Mouse (Mus musculus) liver, embryonic 16.5 days (tissue): ENCODE results near the gene Trappc2l. TPM values are rescaled to one million over a fixed set of nuclear protein-coding genes. Genes with fewer than 3 reads are reported as not detected.

Experiments used
- ATAC-seq: fragments of 200-750 bp; cut with Nextera tagmentation; 2 replicates; pipeline ENCODE4 v1.8.0; 2017; ENCODE audit warnings: low read depth, mild to moderate bottlenecking, moderate number of reproducible peaks, moderate library complexity
- H3K27ac ChIP-seq: fragments of 300-500 bp; sonication (generic); 2 replicates; pipeline ENCODE4 v1.5.1; 2014; ENCODE audit warnings: mild to moderate bottlenecking, low read length
- H3K27me3 ChIP-seq: fragments of 300-500 bp; sonication (generic); 2 replicates; pipeline ENCODE4 v1.6.1; 2014; ENCODE audit warnings: low read depth, low read length, mixed read lengths; ENCODE audit not compliant: control insufficient read depth, insufficient read depth
- H3K36me3 ChIP-seq: fragments of 300-500 bp; sonication (generic); 2 replicates; pipeline ENCODE4 v1.6.1; 2014; ENCODE audit warnings: mild to moderate bottlenecking; ENCODE audit not compliant: control insufficient read depth, insufficient read depth
- H3K4me1 ChIP-seq: fragments of 300-500 bp; sonication (generic); 2 replicates; pipeline ENCODE4 v1.6.1; 2014; ENCODE audit warnings: low read depth, low read length, mixed read lengths; ENCODE audit not compliant: control insufficient read depth
- H3K4me2 ChIP-seq: fragments of 300-500 bp; sonication (generic); 2 replicates; pipeline ENCODE4 v1.6.1; 2014; ENCODE audit warnings: low read depth, low read length, mixed read lengths
- H3K4me3 ChIP-seq: fragments of 300-500 bp; sonication (generic); 2 replicates; pipeline ENCODE4 v1.5.1; 2014; ENCODE audit warnings: low read depth, mild to moderate bottlenecking, low read length
- H3K9ac ChIP-seq: fragments of 300-500 bp; sonication (generic); 2 replicates; pipeline ENCODE4 v1.6.1; 2014; ENCODE audit warnings: low read depth, low read length
- H3K9me3 ChIP-seq: fragments of 300-500 bp; sonication (generic); replicated peaks from 2 replicates; pipeline ENCODE4 v1.6.1; 2016; ENCODE audit warnings: low read length; ENCODE audit not compliant: control insufficient read depth
- WGBS: fragments of 180-500 bp; shearing (Covaris S2); extraction: QIAGEN DNeasy Blood & Tissue Kit; methylation state at CpG from one replicate; pipeline ENCODE4 v1.1.7; 2014; ENCODE audit not compliant: insufficient replicate concordance; 5-methylcytosine and 5-hydroxymethylcytosine counted together
- polyA plus RNA-seq: library from polyadenylated mRNA; unstranded; fragments of >200 nt; fragmentation: Nextera tagmentation; extraction: Ambion mirVana; gene quantifications from 2 replicates; pipeline ENCODE4 v1.2.1, GENCODE M21; 2015

The Trappc2l gene
- polyA plus RNA-seq, 1 experiment from 2014 or later = 22.8 TPM

DNA sequence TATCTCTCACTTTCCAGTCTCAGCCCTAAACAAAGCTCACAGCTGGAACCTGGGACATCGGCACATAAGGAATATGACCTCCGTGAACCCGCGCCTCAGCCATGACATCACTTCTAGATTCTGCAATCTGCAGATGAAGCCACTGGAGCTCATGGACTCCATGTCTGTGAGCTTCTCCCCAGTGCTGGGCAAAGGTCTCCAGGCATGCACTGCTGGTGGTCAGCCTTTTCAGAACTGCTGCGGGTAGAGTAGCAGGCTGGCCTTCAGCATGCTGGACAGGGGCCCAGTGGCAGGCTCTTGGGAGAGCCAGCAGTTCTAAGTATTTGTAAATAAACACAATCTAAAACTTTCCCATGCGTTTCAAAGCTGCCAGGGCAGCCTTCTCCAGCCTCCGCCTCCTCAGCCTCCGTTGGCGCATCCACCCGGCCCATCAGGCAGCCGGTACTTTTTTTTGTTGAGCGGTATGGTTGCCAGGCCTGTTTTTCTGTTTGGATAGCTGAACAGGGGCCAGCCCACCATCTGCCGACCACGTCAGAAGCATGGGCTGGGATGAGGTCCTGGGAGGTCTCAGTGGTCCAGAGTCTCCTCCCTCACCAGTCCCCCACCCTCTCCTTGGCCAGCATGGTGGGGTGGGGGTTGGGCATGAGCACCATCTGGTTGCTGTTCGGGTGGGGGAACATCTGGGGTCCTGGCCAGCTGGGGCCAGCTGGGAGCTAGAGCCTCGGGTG, 28.2 kb downstream of the Trappc2l start:
- H3K4me1 ChIP-seq = peaks cover 23% of the 10 kb centered on the region
- no peak for ATAC-seq
- H3K4me2 ChIP-seq = no peak overlapping the region
- 65% methylated on average over 16 of the region's 16 CpGs for WGBS
- H3K27ac ChIP-seq = no peak overlapping the region; the same call in 1 of the 2 replicates
- no peak overlapping the region for H3K9ac ChIP-seq
- no peaks in the 10 kb centered on the region for H3K9me3 ChIP-seq
- no peak overlapping the region for H3K4me3 ChIP-seq
- no peaks in the 10 kb centered on the region for H3K27me3 ChIP-seq
- H3K36me3 ChIP-seq = no peaks in the 10 kb centered on the region

DNA sequence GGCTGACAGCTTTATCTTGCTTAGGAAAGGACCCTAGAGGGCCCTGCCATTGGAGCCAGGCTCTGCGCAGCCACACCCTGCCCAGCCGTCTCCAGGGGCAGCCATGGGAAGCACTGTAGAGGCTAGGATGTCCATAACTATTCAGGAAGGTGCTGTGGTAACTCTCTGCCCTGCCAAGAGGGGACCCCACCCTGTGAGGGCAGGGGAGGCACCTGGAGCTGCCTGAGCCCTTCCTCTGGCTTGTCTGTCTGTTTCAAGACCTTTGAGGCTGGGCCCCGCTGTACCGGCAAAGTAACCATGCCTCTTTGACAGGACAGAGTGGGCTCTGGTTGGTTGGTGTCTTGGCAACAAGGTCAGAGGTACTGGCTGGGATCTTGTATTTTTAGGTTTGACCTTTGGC, 29.4 kb downstream of the Trappc2l start:
- Histone ChIP-seq H3K4me2 (no peak overlapping the region), H3K27ac (no peak overlapping the region), H3K9me3 (no peaks in the 10 kb centered on the region), H3K27me3 (no peaks in the 10 kb centered on the region), H3K36me3 (no peaks in the 10 kb centered on the region), H3K9ac (no peak overlapping the region), H3K4me1 (peaks cover 17% of the 10 kb centered on the region), H3K4me3 (no peak overlapping the region)
- ATAC-seq = no peak
- WGBS = 81% methylated on average over 4 of the region's 4 CpGs

DNA sequence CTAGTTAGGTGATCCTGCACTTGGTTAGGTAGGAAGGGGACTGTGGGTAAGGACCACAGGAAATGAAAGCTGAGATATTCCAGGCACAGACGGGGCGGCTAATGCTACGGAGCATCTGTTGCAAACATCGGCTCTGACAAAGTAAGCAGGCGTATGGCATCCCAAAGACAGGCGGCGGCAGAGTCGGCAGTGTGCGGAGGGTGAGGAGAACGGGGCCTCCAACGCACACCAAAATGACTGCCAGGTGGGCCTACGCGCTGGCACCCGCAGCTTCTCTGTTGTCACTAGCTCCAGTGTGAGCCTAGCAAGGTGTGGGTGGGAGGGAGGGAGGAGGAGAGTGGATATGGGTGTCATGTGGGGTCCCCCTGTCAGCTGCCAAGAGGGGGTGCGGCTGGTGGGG, 30.0 kb downstream of the Trappc2l start:
- Histone ChIP-seq H3K9me3 (no peaks in the 10 kb centered on the region), H3K27ac (no peak overlapping the region), H3K4me3 (no peak overlapping the region), H3K4me2 (no peak overlapping the region), H3K27me3 (no peaks in the 10 kb centered on the region), H3K9ac (no peak overlapping the region), H3K4me1 (peaks cover 12% of the 10 kb centered on the region), H3K36me3 (no peaks in the 10 kb centered on the region)
- no peak for ATAC-seq
- 84% methylated on average over 15 of the region's 15 CpGs for WGBS

DNA sequence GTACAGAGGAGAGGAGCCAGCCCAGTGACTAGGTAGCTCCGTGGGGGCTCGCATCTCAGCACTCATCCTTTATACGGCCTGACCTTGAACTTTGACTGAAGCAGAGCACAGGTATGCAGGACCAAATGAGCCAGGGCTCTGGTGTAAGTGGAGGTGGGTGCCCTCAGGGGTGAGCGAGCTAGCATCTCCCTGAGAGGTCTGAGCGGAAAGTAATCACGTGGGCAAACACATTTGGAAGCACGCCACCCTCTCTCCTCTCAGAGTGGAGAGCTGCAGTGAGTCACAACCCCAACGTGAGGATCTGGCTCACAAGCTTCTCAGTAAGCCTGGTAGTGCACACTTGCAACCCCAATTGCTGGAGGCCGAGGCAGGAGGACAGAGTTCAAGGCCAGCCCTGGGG, 30.6 kb downstream of the Trappc2l start:
- Histone ChIP-seq H3K27me3 (no peaks in the 10 kb centered on the region), H3K36me3 (no peaks in the 10 kb centered on the region), H3K4me1 (peaks cover 6% of the 10 kb centered on the region), H3K27ac (no peak overlapping the region), H3K4me2 (no peak overlapping the region), H3K9me3 (no peaks in the 10 kb centered on the region), H3K4me3 (no peak overlapping the region), H3K9ac (no peak overlapping the region)
- WGBS = 65% methylated on average over 9 of the region's 9 CpGs
- no peak for ATAC-seq

DNA sequence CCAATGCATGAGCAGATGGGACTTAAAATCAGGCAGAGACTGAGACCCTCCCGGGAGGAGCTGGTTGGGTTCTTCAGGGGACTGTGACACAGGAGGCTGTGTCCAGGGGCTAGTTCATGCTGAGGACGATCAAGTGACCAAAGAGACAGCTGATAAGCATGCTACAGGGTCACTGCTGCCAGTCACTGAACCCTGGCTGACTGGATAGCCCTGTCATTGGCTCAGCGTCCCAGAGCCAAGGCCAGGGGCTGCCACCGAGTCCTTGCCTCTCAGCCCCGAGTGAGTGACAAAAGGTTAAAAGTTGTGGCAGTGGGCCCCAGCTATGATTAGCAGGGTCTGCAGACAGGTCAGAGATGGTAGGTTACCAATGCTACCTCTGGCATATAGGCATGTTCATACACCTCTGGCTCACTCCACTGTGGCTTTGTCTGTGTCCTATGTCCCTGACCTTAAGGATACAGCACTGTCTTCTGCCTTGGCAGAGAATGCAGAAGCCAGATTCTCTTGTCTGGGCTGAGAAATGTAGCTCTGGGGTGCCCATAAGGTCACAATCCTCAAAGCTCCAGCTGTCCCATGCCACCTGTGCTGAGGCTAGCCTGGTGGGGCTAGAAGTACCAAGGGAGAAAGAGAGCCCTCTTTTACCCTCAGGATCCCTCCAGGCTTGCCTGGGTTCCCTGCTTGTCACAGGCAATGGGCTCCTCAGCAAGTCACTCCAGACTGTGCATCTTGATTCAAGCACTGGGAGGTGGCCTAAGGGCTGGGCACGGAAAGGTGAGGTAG, 32.9 kb downstream of the Trappc2l start:
- Histone ChIP-seq H3K9ac (no peak overlapping the region), H3K27me3 (no peaks in the 10 kb centered on the region), H3K4me3 (no peak overlapping the region), H3K27ac (no peak overlapping the region), H3K9me3 (no peaks in the 10 kb centered on the region), H3K4me2 (no peak overlapping the region), H3K4me1 (no peaks in the 10 kb centered on the region; the same call in 1 of the 2 replicates), H3K36me3 (no peaks in the 10 kb centered on the region; the same call in 1 of the 2 replicates)
- no peak for ATAC-seq
- 67% methylated on average over 6 of the region's 6 CpGs for WGBS

DNA sequence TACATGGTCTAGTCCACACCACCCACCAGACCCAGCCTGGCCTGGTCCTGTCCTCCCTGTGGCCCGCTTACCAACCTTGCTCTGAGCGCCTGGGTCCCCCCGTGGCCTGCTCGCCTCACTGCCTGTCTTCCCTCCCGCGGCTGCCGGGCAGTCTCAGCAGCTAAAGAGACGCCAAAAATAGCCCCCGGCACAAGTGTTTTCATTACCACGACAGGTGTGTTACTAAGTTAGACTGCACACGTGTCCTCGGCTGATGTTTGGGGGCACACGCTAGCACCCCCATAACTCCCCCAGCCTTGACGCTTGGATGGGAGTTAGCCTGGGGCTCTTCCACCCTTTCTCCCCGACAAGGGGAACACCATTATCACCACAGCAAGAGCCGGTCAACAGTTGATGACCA, 34.9 kb downstream of the Trappc2l start:
- ATAC-seq = no peak
- no peak overlapping the region for H3K27ac ChIP-seq
- H3K4me1 ChIP-seq = no peaks in the 10 kb centered on the region
- no peaks in the 10 kb centered on the region; the same call in 1 of the 2 replicates for H3K36me3 ChIP-seq
- no peak overlapping the region for H3K9ac ChIP-seq
- no peak overlapping the region for H3K4me2 ChIP-seq
- 80% methylated on average over 16 of the region's 16 CpGs for WGBS
- no peaks in the 10 kb centered on the region for H3K27me3 ChIP-seq
- no peak overlapping the region for H3K4me3 ChIP-seq
- no peaks in the 10 kb centered on the region for H3K9me3 ChIP-seq

DNA sequence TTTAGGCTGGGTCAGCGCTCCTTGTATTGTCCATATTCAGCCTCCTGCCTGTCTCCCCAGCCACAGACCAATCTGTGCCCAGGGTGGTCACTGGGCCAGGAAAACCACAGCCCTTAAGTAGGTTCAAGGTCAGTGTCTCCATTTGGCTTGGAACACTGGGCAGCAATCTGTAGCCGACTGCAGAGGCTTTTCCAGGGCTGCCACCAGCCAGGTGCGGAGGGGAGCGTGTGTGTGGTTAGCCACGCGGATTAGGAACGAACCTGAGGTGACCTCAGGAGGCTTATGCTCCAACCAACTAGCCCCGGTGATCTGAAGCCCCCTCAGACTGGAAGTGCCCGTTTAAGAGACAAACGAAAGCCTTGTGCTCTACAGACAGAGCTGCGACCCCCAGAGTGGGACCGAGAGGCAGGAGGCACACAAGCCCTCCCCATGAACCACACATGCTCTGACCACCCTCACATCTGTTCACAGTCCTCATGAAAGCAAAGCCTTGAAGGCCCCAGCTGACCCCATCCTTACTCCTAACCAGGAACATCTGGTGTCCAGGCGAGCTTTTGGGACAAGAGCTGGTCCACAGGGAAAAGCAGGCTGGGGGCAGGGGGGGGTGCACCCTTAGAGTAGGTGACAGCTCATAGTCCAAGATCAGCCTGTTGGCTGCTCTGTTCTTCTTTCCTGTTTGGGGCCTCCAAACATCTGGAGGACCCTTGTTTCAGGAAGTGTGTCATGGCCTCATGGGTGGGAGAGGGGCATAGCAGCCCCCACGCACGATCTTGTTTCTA, 36.9 kb downstream of the Trappc2l start:
- Histone ChIP-seq H3K36me3 (no peaks in the 10 kb centered on the region; the same call in 1 of the 2 replicates), H3K4me2 (no peak overlapping the region), H3K27ac (no peak overlapping the region), H3K4me1 (peaks cover 2% of the 10 kb centered on the region; the same call in 1 of the 2 replicates), H3K9ac (no peak overlapping the region), H3K9me3 (no peaks in the 10 kb centered on the region), H3K27me3 (no peaks in the 10 kb centered on the region), H3K4me3 (no peak overlapping the region)
- 81% methylated on average over 15 of the region's 15 CpGs for WGBS
- ATAC-seq = no peak

DNA sequence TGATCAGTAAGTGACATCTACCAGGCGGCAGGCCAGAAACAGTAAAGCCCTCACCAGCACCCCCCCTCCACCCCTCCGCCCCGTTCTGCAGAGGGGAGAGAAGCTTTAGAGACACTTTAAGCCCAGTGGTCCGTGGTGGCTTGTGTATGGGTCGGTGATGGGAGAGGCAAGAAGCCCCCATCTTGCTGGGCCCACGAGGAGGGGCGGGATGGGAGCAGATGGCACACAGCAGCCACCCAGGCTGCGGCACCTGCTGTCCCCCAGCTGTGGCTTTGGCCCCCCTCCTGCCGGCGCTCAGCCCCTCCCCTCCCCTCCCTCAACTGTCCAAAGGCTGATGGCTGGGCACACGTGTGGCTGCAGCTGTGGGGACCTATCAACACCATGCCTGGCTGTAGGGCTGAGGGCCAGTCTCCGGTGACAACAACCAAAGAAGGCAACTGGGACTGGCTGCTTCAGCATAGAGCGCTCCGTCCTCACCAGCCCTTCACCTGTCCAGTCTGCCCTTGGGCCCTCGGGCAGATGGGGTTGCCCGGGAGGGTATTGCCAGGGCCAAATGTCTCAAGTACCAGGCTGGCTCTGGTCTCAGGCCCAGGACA, 40.0 kb downstream of the Trappc2l start:
- Histone ChIP-seq H3K27me3 (no peaks in the 10 kb centered on the region), H3K36me3 (no peaks in the 10 kb centered on the region; the same call in 1 of the 2 replicates), H3K4me2 (no peak overlapping the region), H3K4me3 (no peak overlapping the region), H3K9me3 (no peaks in the 10 kb centered on the region), H3K27ac (no peak overlapping the region), H3K4me1 (peaks cover 2% of the 10 kb centered on the region; the same call in 1 of the 2 replicates), H3K9ac (no peak overlapping the region)
- ATAC-seq = no peak
- WGBS = 69% methylated on average over 16 of the region's 16 CpGs
